Mouse (Mus musculus): ENCODE measurements around the gene 4933402N03Rik. TPM values are rescaled to one million over a fixed set of nuclear protein-coding genes. Genes with fewer than 3 reads are reported as not detected.

4933402N03Rik gene
- polyA plus RNA-seq, 1 experiment from 2014 or later = not detected

Other genes starting within 250 kb of the 4933402N03Rik start
- gene Htra1, start 210.2 kb downstream of the 4933402N03Rik start, polyA plus RNA-seq (2014; fragmentation: Nextera tagmentation; extraction: Ambion mirVana) = 2.7 and 4.2 TPM in 2 replicates
- not detected in 2 replicates for gene Dmbt1, start 114.3 kb downstream of the 4933402N03Rik start, polyA plus RNA-seq (2014; fragmentation: Nextera tagmentation; extraction: Ambion mirVana)
- gene 5430419D17Rik, start 28.1 kb upstream of the 4933402N03Rik start, polyA plus RNA-seq (2014; fragmentation: Nextera tagmentation; extraction: Ambion mirVana) = not detected in 2 replicates
- not detected in 2 replicates for gene Cuzd1, start 176.0 kb upstream of the 4933402N03Rik start, polyA plus RNA-seq (2014; fragmentation: Nextera tagmentation; extraction: Ambion mirVana)
- gene Fam24b, start 183.2 kb upstream of the 4933402N03Rik start, polyA plus RNA-seq (2014; fragmentation: Nextera tagmentation; extraction: Ambion mirVana) = not detected in 2 replicates
- not detected in 2 replicates for gene Fam24a, start 187.6 kb upstream of the 4933402N03Rik start, polyA plus RNA-seq (2014; fragmentation: Nextera tagmentation; extraction: Ambion mirVana)
- 18.5 and 21.3 TPM in 2 replicates for gene 2310057M21Rik, start 216.4 kb upstream of the 4933402N03Rik start, polyA plus RNA-seq (2014; fragmentation: Nextera tagmentation; extraction: Ambion mirVana)
- gene Pstk, start 224.8 kb upstream of the 4933402N03Rik start, polyA plus RNA-seq (2014; fragmentation: Nextera tagmentation; extraction: Ambion mirVana) = 54.4 and 57.3 TPM in 2 replicates

Measured in forebrain, embryonic 11.5 days (tissue).